Mouse (Mus musculus) B cell, adult 2 months (primary cell): ENCODE measurements around the gene Gpbp1l1.

Experiments used
- DNase-seq, 2 experiments: peaks; one replicate each; pipeline ENCODE4 v3.0.0; 2022

Gene Gpbp1l1

GRCm38 (mm10) chr4:116638821-116639220 is 81.4 kb downstream of the Gpbp1l1 start:
- no peak for DNase-seq

DNA sequence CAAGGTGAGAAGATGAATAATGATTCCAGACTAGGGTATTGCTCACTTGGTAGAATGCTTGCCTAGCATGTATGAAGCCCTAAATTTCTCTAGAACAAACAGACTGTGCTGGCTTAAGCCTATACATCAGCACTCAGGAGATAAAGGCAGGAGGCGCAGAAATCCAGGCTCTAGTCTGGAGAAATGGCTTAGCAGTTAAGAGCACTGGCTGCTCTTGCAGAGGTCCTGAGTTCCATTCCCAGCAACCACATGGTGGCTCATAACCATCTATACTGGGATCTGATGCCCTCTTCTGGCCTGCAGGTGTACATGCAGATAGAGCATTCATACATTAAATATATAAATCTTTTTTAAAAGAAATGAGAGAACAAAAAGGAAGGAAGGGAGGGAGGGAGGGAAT is 84.6 kb downstream of the Gpbp1l1 start:
- DNase-seq: no peak
